Mouse (Mus musculus) CH12.LX (cell line): Measurements from ENCODE around the gene Htra1. TPM values are rescaled to one million over a fixed set of nuclear protein-coding genes. Genes with fewer than 3 reads are reported as not detected.

ENCODE experiments used
- DNase-seq: peaks from one replicate; pipeline ENCODE4 v3.0.0-alpha.2; 2013; ENCODE audit errors: extremely low read depth
- H3K27ac ChIP-seq: 2 replicates; pipeline ENCODE4 v1.5.1; 2012; ENCODE audit warnings: low read depth, mild to moderate bottlenecking, control low read depth, moderate library complexity; ENCODE audit not compliant: insufficient read depth
- H3K27me3 ChIP-seq: replicated peaks from 2 replicates; pipeline ENCODE3; 2012; ENCODE audit warnings: inconsistent platforms
- H3K36me3 ChIP-seq, 2 experiments: replicated peaks in 1 of 2; 2 replicates each; pipeline versions ENCODE3 to v1.6.1; 2012; ENCODE audit warnings: inconsistent platforms in 1 of 2, low read length in 1 of 2, mild to moderate bottlenecking in 1 of 2, mixed read lengths in 1 of 2, moderate library complexity in 1 of 2; ENCODE audit not compliant: control insufficient read depth in 1 of 2, insufficient read depth in 1 of 2
- H3K4me1 ChIP-seq, 2 experiments: 2 replicates each; pipeline ENCODE4 v1.6.1; 2012; ENCODE audit warnings: inconsistent platforms in 1 of 2, moderate library complexity in 1 of 2; ENCODE audit not compliant: insufficient read depth in 2 of 2, control insufficient read depth in 1 of 2
- H3K4me2 ChIP-seq: 2 replicates; pipeline ENCODE4 v1.6.1; 2012; ENCODE audit warnings: low read depth, mild to moderate bottlenecking, control low read depth; ENCODE audit not compliant: poor library complexity, insufficient read depth, severe bottlenecking
- H3K4me3 ChIP-seq, 3 experiments: fragments of 150-350 bp in 1 of 3; sonication (generic) in 1 of 3; replicated peaks in 1 of 3; 2 replicates each; pipeline versions ENCODE3 to v1.5.1; 2011 to 2012; ENCODE audit warnings: low read depth in 2 of 3, low read length in 2 of 3, mild to moderate bottlenecking in 2 of 3, moderate library complexity in 2 of 3, control low read depth in 1 of 3, improper control_type of control experiment in 1 of 3, inconsistent platforms in 1 of 3, mixed read lengths in 1 of 3; ENCODE audit not compliant: poor library complexity in 1 of 3
- H3K79me2 ChIP-seq: replicated peaks from 2 replicates; pipeline ENCODE4 v1.6.1; 2012; ENCODE audit warnings: mild to moderate bottlenecking, moderate library complexity; ENCODE audit not compliant: control insufficient read depth, poor library complexity, insufficient read depth, severe bottlenecking; ENCODE audit errors: extremely low read depth
- H3K9ac ChIP-seq: 2 replicates; pipeline ENCODE4 v1.6.1; 2012; ENCODE audit warnings: low read depth, mild to moderate bottlenecking, control low read depth, moderate library complexity; ENCODE audit not compliant: insufficient read depth
- H3K9me3 ChIP-seq: replicated peaks from 2 replicates; pipeline ENCODE3; 2012; ENCODE audit warnings: low read length, inconsistent platforms, mixed read lengths
- CHD1 ChIP-seq: IDR thresholded peaks from 2 replicates; pipeline ENCODE4 v1.6.1; 2012; ENCODE audit warnings: low read depth, low read length, improper control_type of control experiment, inconsistent platforms
- CTCF ChIP-seq, 2 experiments: IDR thresholded peaks in 1 of 2; conservative IDR thresholded peaks in 1 of 2; 2 replicates each; pipeline ENCODE4 v1.5.1; 2011 to 2012; ENCODE audit warnings: low read depth in 2 of 2, low read length in 2 of 2, improper control_type of control experiment in 1 of 2, inconsistent platforms in 1 of 2, mild to moderate bottlenecking in 1 of 2, moderate library complexity in 1 of 2
- EP300 ChIP-seq: IDR thresholded peaks from 2 replicates; pipeline ENCODE4 v1.6.1; 2011; ENCODE audit warnings: low read length, improper control_type of control experiment
- ETS1 ChIP-seq: conservative IDR thresholded peaks from 2 replicates; pipeline ENCODE4 v1.6.1; 2012; ENCODE audit warnings: low read depth, mild to moderate bottlenecking, inconsistent platforms, low read length, improper control_type of control experiment, moderate library complexity
- HCFC1 ChIP-seq: IDR thresholded peaks from 2 replicates; pipeline ENCODE4 v1.6.1; 2012; ENCODE audit warnings: low read depth, mild to moderate bottlenecking, inconsistent platforms, low read length, improper control_type of control experiment
- JUND ChIP-seq: conservative IDR thresholded peaks from 2 replicates; pipeline ENCODE4 v1.6.1; 2011; ENCODE audit warnings: low read depth, low read length, improper control_type of control experiment
- KAT2A ChIP-seq: IDR thresholded peaks from 2 replicates; pipeline ENCODE4 v1.6.1; 2012; ENCODE audit warnings: low read length, improper control_type of control experiment, inconsistent platforms; ENCODE audit not compliant: insufficient replicate concordance
- NRF1 ChIP-seq: IDR thresholded peaks from 2 replicates; pipeline ENCODE4 v1.6.1; 2014; ENCODE audit warnings: low read depth, mild to moderate bottlenecking, inconsistent platforms, low read length, improper control_type of control experiment, moderate library complexity
- PAX5 ChIP-seq: IDR thresholded peaks from 2 replicates; pipeline ENCODE4 v1.6.1; 2012; ENCODE audit warnings: low read length, inconsistent platforms, mixed read lengths
- POLR2A ChIP-seq: IDR thresholded peaks from 2 replicates; pipeline ENCODE4 v1.6.1; 2011; ENCODE audit warnings: low read depth, mild to moderate bottlenecking, improper control_type of control experiment, low read length
- RAD21 ChIP-seq: IDR thresholded peaks from 2 replicates; pipeline ENCODE4 v1.6.1; 2011; ENCODE audit warnings: low read depth, mild to moderate bottlenecking, low read length, improper control_type of control experiment, moderate library complexity
- SIN3A ChIP-seq: IDR thresholded peaks from 2 replicates; pipeline ENCODE4 v1.6.1; 2012; ENCODE audit warnings: low read length, improper control_type of control experiment, inconsistent platforms
- SMC3 ChIP-seq: IDR thresholded peaks from 2 replicates; pipeline ENCODE4 v1.6.1; 2011; ENCODE audit warnings: low read depth, low read length, improper control_type of control experiment
- TBP ChIP-seq: conservative IDR thresholded peaks from 2 replicates; pipeline ENCODE4 v1.6.1; 2011; ENCODE audit warnings: low read depth, low read length, improper control_type of control experiment
- TCF12 ChIP-seq: IDR thresholded peaks from 2 replicates; pipeline ENCODE4 v1.6.1; 2014; ENCODE audit warnings: low read depth, mild to moderate bottlenecking, inconsistent platforms, low read length, improper control_type of control experiment
- UBTF ChIP-seq: IDR thresholded peaks from 2 replicates; pipeline ENCODE4 v1.6.1; 2012; ENCODE audit warnings: low read depth, mild to moderate bottlenecking, inconsistent platforms, low read length, improper control_type of control experiment, moderate library complexity
- USF1 ChIP-seq: IDR thresholded peaks from 2 replicates; pipeline ENCODE4 v1.6.1; 2014; ENCODE audit warnings: low read depth, mild to moderate bottlenecking, inconsistent platforms, low read length, improper control_type of control experiment
- ZKSCAN1 ChIP-seq: IDR thresholded peaks from 2 replicates; pipeline ENCODE4 v1.6.1; 2012; ENCODE audit warnings: low read depth, inconsistent platforms, low read length, improper control_type of control experiment, borderline replicate concordance
- ZMIZ1 ChIP-seq: IDR thresholded peaks from 2 replicates; pipeline ENCODE4 v1.6.1; 2012; ENCODE audit warnings: low read depth, mild to moderate bottlenecking, inconsistent platforms, low read length, improper control_type of control experiment
- dilution Hi-C: fragments of 300-500 bp; cut with MboI; formaldehyde crosslinking; loops from 2 replicates; pipeline ENCODE4 v1.14.3; 2020; ENCODE audit warnings: low sequenced_read_pairs; ENCODE audit not compliant: extremely low pct_unique_long_range_greater_than_20kb, extremely low pct_ligation_motif_present
- in situ Hi-C: fragments of 300-500 bp; cut with MboI; formaldehyde crosslinking; loops from 3 replicates; pipeline ENCODE4 v1.14.3; 2019; ENCODE audit warnings: low sequenced_read_pairs, low pct_ligation_motif_present, low pct_unique_long_range_greater_than_20kb, mixed read lengths
- polyA plus RNA-seq: library from polyadenylated mRNA; unstranded; fragments of >175 nt; gene quantifications from 2 replicates; pipeline ENCODE4 v1.2.1, GENCODE M21; 2012; ENCODE audit warnings: low read depth; ENCODE audit not compliant: insufficient read length
- total RNA-seq, 2 experiments: library from RNA; depleted of rRNA; stranded (reverse); fragments of 300-350 nt in 1 of 2; fragments of >200 nt in 1 of 2; gene quantifications; 2 replicates each; pipeline ENCODE4 v1.2.3; 2012 to 2014

Gene Htra1
- total and polyA plus RNA-seq, 3 experiments, result not detected

GRCm38 (mm10) chr7:130922981-130923731 lies 12.8 kb upstream of the Htra1 start:
- TF ChIP-seq TBP (no peak), UBTF (no peak), TCF12 (no peak), NRF1 (no peak), POLR2A (no peak), CHD1 (no peak), KAT2A (no peak), EP300 (no peak)
- in situ Hi-C loops, result no loop called here
- Histone ChIP-seq H3K27me3 (peaks cover 56% of the 10 kb centered on the region), H3K36me3 (no peaks in the 10 kb centered on the region), H3K4me3 (no peak overlapping the region), H3K27ac (no peak overlapping the region), H3K4me2 (no peak overlapping the region), H3K4me1 (no peaks in the 10 kb centered on the region), H3K9me3 (peaks cover 3% of the 10 kb centered on the region), H3K9ac (no peak overlapping the region), H3K79me2 (no peaks in the 10 kb centered on the region)
- no peak for DNase-seq
- dilution Hi-C loops, result no loop called here

GRCm38 (mm10) chr7:130930401-130930800 lies 5.5 kb upstream of the Htra1 start:
- Histone ChIP-seq H3K79me2 (no peaks in the 10 kb centered on the region), H3K27me3 (peaks cover 43% of the 10 kb centered on the region), H3K27ac (no peak overlapping the region), H3K4me3 (no peak overlapping the region), H3K9ac (no peak overlapping the region), H3K4me2 (no peak overlapping the region), H3K9me3 (peaks cover 4% of the 10 kb centered on the region), H3K4me1 (no peaks in the 10 kb centered on the region), H3K36me3 (no peaks in the 10 kb centered on the region)
- peak; percentile 6 for DNase-seq
- TF ChIP-seq RAD21 (peak; percentile 17; the same call in 1 of the 2 replicates), ETS1 (no peak), ZKSCAN1 (no peak), CTCF (conservative IDR thresholded peaks at IDR 0.05 in 1 of 2, IDR thresholded peaks at IDR 0.05 in 1 of 2; ENCODE audit: low read depth in 2 of 2, low read length in 2 of 2) (peak; percentile 18 to 59; a peak in 2 of 4 replicates), KAT2A (no peak), SMC3 (peak; percentile 31)
- in situ Hi-C loops, result no loop called here
- dilution Hi-C loops, result no loop called here

- Histone ChIP-seq H3K9ac (no peak overlapping the region), H3K79me2 (no peaks in the 10 kb centered on the region), H3K27me3 (peaks cover 53% of the 10 kb centered on the region), H3K4me1 (no peaks in the 10 kb centered on the region), H3K27ac (no peak overlapping the region), H3K4me2 (no peak overlapping the region), H3K36me3 (no peaks in the 10 kb centered on the region), H3K9me3 (peaks cover 4% of the 10 kb centered on the region), H3K4me3 (no peak overlapping the region)
- TF ChIP-seq PAX5 (no peak), NRF1 (no peak), JUND (no peak), HCFC1 (no peak), SIN3A (no peak), ZMIZ1 (no peak), USF1 (no peak), ETS1 (no peak)
- in situ Hi-C loops, result no loop called here
- dilution Hi-C loops, result no loop called here
- DNase-seq, result no peak
These were observed 3.0 kb upstream of the Htra1 start for GRCm38 (mm10) chr7:130932921-130933320.
